Mouse (Mus musculus) olfactory bulb, adult 2 months (tissue): ENCODE measurements around the gene Cd47.

Source experiments
- CTCF ChIP-seq: fragments of 200-500 bp; IDR thresholded peaks from 2 replicates; pipeline ENCODE4 v1.5.1; 2012; ENCODE audit warnings: low read depth, mild to moderate bottlenecking, low read length, moderate library complexity; ENCODE audit not compliant: insufficient read depth
- POLR2A ChIP-seq: fragments of 200-500 bp; IDR thresholded peaks from 2 replicates; pipeline ENCODE4 v1.6.1; 2012; ENCODE audit warnings: mild to moderate bottlenecking, low read depth, low read length, moderate library complexity; ENCODE audit not compliant: insufficient read depth

GRCm38 (mm10) chr16:49906940-49907339 lies 106.6 kb downstream of the Cd47 start:
- TF ChIP-seq POLR2A (no peak), CTCF (no peak)
